Mouse (Mus musculus): Measurements from ENCODE around the gene Ubiad1. TPM values are rescaled to one million over a fixed set of nuclear protein-coding genes. Genes with fewer than 3 reads are reported as not detected.

The Ubiad1 gene
- polyA plus RNA-seq, 1 experiment = 1.2 TPM

- H3K4me1 ChIP-seq (ENCODE audit: control insufficient read depth) = no peaks in the 10 kb centered on the region
- H3K4me3 ChIP-seq (replicated peaks) = no peak overlapping the region
- H3K9me3 ChIP-seq (ENCODE audit: control insufficient read depth, low read length) = no peaks in the 10 kb centered on the region
- H3K36me3 ChIP-seq (ENCODE audit: control insufficient read depth) = no peaks in the 10 kb centered on the region
- H3K27me3 ChIP-seq (ENCODE audit: control insufficient read depth) = peaks cover 4% of the 10 kb centered on the region; the same call in 1 of the 2 replicates
- TF ChIP-seq TAL1 (IDR thresholded peaks at IDR 0.05; ENCODE audit: low read length) = no peak
- no peak for TF ChIP-seq GATA1 (IDR thresholded peaks at IDR 0.05; ENCODE audit: low read length)
Observed at GRCm38 (mm10) chr4:148397531-148398287, 46.9 kb downstream of the Ubiad1 start.

DNA sequence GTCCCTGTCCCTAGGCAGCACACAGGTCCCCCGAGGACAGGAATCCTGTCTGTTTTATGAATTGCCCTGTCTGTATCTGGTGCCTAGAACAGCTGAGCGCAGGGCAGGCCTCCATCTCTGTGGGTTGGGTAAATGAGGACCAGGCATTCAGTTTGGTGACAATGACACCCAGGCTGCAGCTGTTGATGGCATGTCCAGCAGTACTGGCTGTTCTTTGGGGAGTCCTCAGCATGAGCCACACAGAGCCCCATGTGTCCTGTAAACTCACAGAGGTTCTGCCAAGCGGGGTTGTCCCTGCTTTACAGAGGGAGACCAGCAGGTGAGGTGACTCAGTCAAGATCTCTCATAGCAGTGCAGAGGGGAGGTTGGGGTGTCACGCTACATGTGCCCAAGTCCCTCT lies 47.5 kb downstream of the Ubiad1 start:
- TF ChIP-seq GATA1 (IDR thresholded peaks at IDR 0.05; ENCODE audit: low read length) = no peak
- TF ChIP-seq TAL1 (IDR thresholded peaks at IDR 0.05; ENCODE audit: low read length) = no peak
- Histone ChIP-seq H3K36me3 (ENCODE audit: control insufficient read depth) (no peaks in the 10 kb centered on the region), H3K9me3 (ENCODE audit: control insufficient read depth, low read length) (no peaks in the 10 kb centered on the region), H3K4me3 (replicated peaks) (no peak overlapping the region), H3K4me1 (ENCODE audit: control insufficient read depth) (no peaks in the 10 kb centered on the region), H3K27me3 (ENCODE audit: control insufficient read depth) (peaks cover 3% of the 10 kb centered on the region; the same call in 1 of the 2 replicates)

- TF ChIP-seq GATA1 (IDR thresholded peaks at IDR 0.05; ENCODE audit: low read length) (no peak), TAL1 (IDR thresholded peaks at IDR 0.05; ENCODE audit: low read length) (no peak)
- Histone ChIP-seq H3K4me1 (ENCODE audit: control insufficient read depth) (no peaks in the 10 kb centered on the region), H3K36me3 (ENCODE audit: control insufficient read depth) (no peaks in the 10 kb centered on the region), H3K4me3 (replicated peaks) (no peak overlapping the region), H3K9me3 (ENCODE audit: control insufficient read depth, low read length) (no peaks in the 10 kb centered on the region), H3K27me3 (ENCODE audit: control insufficient read depth) (no peaks in the 10 kb centered on the region)
Observed at GRCm38 (mm10) chr4:148395875-148396274, 48.7 kb downstream of the Ubiad1 start.

- Histone ChIP-seq H3K9me3 (ENCODE audit: control insufficient read depth, low read length) (no peaks in the 10 kb centered on the region), H3K36me3 (ENCODE audit: control insufficient read depth) (no peaks in the 10 kb centered on the region), H3K4me3 (replicated peaks) (no peak overlapping the region), H3K4me1 (ENCODE audit: control insufficient read depth) (no peaks in the 10 kb centered on the region), H3K27me3 (ENCODE audit: control insufficient read depth) (no peaks in the 10 kb centered on the region)
- TF ChIP-seq GATA1 (IDR thresholded peaks at IDR 0.05; ENCODE audit: low read length) (no peak), TAL1 (IDR thresholded peaks at IDR 0.05; ENCODE audit: low read length) (no peak)
Observed at GRCm38 (mm10) chr4:148395198-148395597, 49.4 kb downstream of the Ubiad1 start.

- Histone ChIP-seq H3K9me3 (ENCODE audit: control insufficient read depth, low read length) (no peaks in the 10 kb centered on the region), H3K27me3 (ENCODE audit: control insufficient read depth) (no peaks in the 10 kb centered on the region), H3K4me1 (ENCODE audit: control insufficient read depth) (no peaks in the 10 kb centered on the region), H3K4me3 (replicated peaks) (no peak overlapping the region), H3K36me3 (ENCODE audit: control insufficient read depth) (no peaks in the 10 kb centered on the region)
- no peak for TF ChIP-seq GATA1 (IDR thresholded peaks at IDR 0.05; ENCODE audit: low read length)
- no peak for TF ChIP-seq TAL1 (IDR thresholded peaks at IDR 0.05; ENCODE audit: low read length)
Observed at GRCm38 (mm10) chr4:148391714-148392310, 52.8 kb downstream of the Ubiad1 start.

DNA sequence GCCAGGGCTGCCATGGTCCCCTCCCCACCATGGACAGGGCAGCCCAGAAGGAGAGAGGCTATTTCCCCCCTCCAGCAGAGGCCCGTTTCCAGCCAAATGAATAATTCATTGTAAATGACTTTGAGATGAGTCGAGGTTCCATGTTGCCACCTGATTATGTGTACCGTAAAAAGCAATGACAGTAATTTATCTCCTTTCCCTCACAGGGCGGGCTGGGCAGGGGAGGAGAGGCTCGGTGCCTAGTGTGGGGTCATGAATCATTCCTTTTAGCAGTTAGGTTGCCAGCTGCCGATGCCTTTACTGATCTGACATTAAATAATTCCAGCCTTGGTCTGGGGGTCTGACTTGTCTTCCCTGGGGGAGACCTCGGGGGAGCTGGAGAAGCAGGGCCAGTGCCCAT lies 54.9 kb downstream of the Ubiad1 start:
- no peak for TF ChIP-seq GATA1 (IDR thresholded peaks at IDR 0.05; ENCODE audit: low read length)
- no peak for TF ChIP-seq TAL1 (IDR thresholded peaks at IDR 0.05; ENCODE audit: low read length)
- Histone ChIP-seq H3K9me3 (ENCODE audit: control insufficient read depth, low read length) (no peaks in the 10 kb centered on the region), H3K36me3 (ENCODE audit: control insufficient read depth) (no peaks in the 10 kb centered on the region), H3K27me3 (ENCODE audit: control insufficient read depth) (no peaks in the 10 kb centered on the region), H3K4me1 (ENCODE audit: control insufficient read depth) (no peaks in the 10 kb centered on the region), H3K4me3 (replicated peaks) (no peak overlapping the region)

DNA sequence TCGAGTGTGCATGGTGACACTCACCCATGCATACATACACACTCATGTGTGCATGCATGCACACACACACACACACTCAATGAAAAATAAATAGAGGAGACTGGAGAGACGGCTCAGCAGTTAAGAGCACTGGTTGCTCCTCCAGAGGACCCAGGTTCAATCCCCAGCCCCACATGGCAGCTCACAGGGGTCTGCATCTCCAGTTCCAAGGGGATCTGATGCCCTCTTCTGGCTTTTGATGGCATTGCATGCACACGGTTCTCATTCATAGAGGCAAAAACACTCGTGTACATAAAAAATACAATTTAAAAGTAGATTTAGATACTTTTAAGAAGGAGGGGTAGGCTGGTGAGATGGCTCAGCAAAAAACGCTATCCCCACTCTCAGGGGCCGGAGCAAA lies 55.5 kb downstream of the Ubiad1 start:
- Histone ChIP-seq H3K4me3 (replicated peaks) (no peak overlapping the region), H3K4me1 (ENCODE audit: control insufficient read depth) (no peaks in the 10 kb centered on the region), H3K27me3 (ENCODE audit: control insufficient read depth) (no peaks in the 10 kb centered on the region), H3K9me3 (ENCODE audit: control insufficient read depth, low read length) (no peaks in the 10 kb centered on the region), H3K36me3 (ENCODE audit: control insufficient read depth) (no peaks in the 10 kb centered on the region)
- TF ChIP-seq GATA1 (IDR thresholded peaks at IDR 0.05; ENCODE audit: low read length) (no peak), TAL1 (IDR thresholded peaks at IDR 0.05; ENCODE audit: low read length) (no peak)

DNA sequence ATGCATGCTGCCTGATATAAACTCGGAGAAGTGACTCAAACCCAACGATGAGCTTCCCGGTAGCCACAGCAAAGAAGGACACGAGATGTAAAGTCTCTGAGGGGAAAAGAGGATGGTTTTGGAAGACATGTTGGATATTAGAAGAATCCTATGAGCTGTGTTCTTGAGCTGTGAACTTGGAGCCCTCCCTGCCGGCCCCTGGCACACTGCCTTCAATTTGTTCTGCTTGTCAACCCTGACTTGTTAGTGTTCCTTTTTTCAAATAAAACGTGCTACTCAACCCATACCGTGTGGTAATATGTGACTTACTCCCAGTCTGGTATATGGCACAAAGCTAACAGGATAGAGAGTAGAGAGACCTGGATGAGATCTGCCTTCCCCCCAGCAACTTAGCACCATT lies 59.3 kb downstream of the Ubiad1 start:
- H3K27me3 ChIP-seq (ENCODE audit: control insufficient read depth) = no peaks in the 10 kb centered on the region
- H3K9me3 ChIP-seq (ENCODE audit: control insufficient read depth, low read length) = peaks cover 7% of the 10 kb centered on the region
- H3K36me3 ChIP-seq (ENCODE audit: control insufficient read depth) = no peaks in the 10 kb centered on the region
- no peak overlapping the region for H3K4me3 ChIP-seq (replicated peaks)
- no peaks in the 10 kb centered on the region for H3K4me1 ChIP-seq (ENCODE audit: control insufficient read depth)
- no peak for TF ChIP-seq GATA1 (IDR thresholded peaks at IDR 0.05; ENCODE audit: low read length)
- TF ChIP-seq TAL1 (IDR thresholded peaks at IDR 0.05; ENCODE audit: low read length) = no peak

Other genes starting within 250 kb of the Ubiad1 start
- gene Disp3, start 156.8 kb downstream of the Ubiad1 start, polyA plus RNA-seq (2012) = 0.01 TPM in 1 of 2 replicates, not detected in the other
- 0.99 and 1.2 TPM in 2 replicates for gene Mtor, start 3.8 kb upstream of the Ubiad1 start, polyA plus RNA-seq (2012)
- gene Angptl7, start 55.7 kb upstream of the Ubiad1 start, polyA plus RNA-seq (2012) = 0.06 TPM in 1 of 2 replicates, not detected in the other
- gene Exosc10, start 113.7 kb upstream of the Ubiad1 start, polyA plus RNA-seq (2012) = 2.9 and 3.1 TPM in 2 replicates
- gene Srm, start 146.7 kb upstream of the Ubiad1 start, polyA plus RNA-seq (2012) = 3.4 and 4.3 TPM in 2 replicates
- 0.06 and 0.12 TPM in 2 replicates for gene Masp2, start 157.8 kb upstream of the Ubiad1 start, polyA plus RNA-seq (2012)
- 2.2 and 3.0 TPM in 2 replicates for gene Tardbp, start 182.2 kb upstream of the Ubiad1 start, polyA plus RNA-seq (2012)
- not detected in 2 replicates for gene Gm572, start 198.5 kb upstream of the Ubiad1 start, polyA plus RNA-seq (2012)